Comparison of ENCODE assay signal across 8 mouse cellular contexts in the genomic region with DNA sequence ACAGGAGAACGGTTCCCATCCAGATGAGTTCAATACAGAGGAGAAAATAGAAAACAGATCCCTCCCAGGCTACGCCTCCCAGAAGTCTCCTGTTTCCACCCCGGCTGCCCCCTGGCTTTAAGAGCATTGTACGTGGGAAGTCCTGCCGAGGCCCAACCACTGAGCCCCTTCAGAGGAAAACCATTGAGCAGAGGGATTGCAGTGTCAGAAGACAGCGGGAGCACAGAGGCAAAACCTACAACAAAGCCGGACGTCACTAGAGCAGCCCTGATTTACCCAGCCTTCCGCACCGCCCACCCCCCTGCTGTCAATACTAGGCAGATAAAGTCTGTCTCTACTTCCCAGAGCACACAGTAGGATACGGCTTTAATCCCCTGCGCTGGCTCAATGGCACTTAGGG. TPM values are rescaled to one million over a fixed set of nuclear protein-coding genes. Genes with fewer than 3 reads are reported as not detected.
DNase-seq lines count a peak whose midpoint lies in the region; ATAC-seq lines count a peak whose summit lies in the region.

No protein-coding gene starts in this region.

- ATAC-seq in forebrain, embryonic 14.5 days, result peak; percentile 41; the same call in 1 of the 2 replicates
- peak; percentile 43 for ATAC-seq in intestine, embryonic 16.5 days
- no peak for ATAC-seq in liver, embryonic 16.5 days (ENCODE audit: low read depth)

- H3K4me1 ChIP-seq in brown adipose tissue, adult 24 weeks (ENCODE audit: control insufficient read depth, insufficient read depth, insufficient read length, low read length), result peaks cover 3% of the 10 kb centered on the region; the same call in 1 of the 2 replicates
- H3K4me1 ChIP-seq in forebrain, embryonic 14.5 days (ENCODE audit: control insufficient read depth, insufficient read depth, low read length), result peaks cover 4% of the 10 kb centered on the region; the same call in 1 of the 2 replicates
- no peaks in the 10 kb centered on the region; the same call in 1 of the 2 replicates for H3K4me1 ChIP-seq in intestine, embryonic 16.5 days (ENCODE audit: control insufficient read depth, insufficient read depth, low read length)
- H3K4me1 ChIP-seq in liver, embryonic 16.5 days (ENCODE audit: control insufficient read depth, low read depth, low read length), result no peaks in the 10 kb centered on the region

- H3K36me3 ChIP-seq in forebrain, embryonic 14.5 days (ENCODE audit: control insufficient read depth, insufficient read depth, low read length), result no peaks in the 10 kb centered on the region
- no peaks in the 10 kb centered on the region for H3K36me3 ChIP-seq in intestine, embryonic 16.5 days (ENCODE audit: control insufficient read depth, insufficient read depth, low read length)
- H3K36me3 ChIP-seq in liver, embryonic 16.5 days (ENCODE audit: control insufficient read depth, insufficient read depth), result no peaks in the 10 kb centered on the region

- H3K9me3 ChIP-seq in forebrain, embryonic 14.5 days (replicated peaks; ENCODE audit: control insufficient read depth, low read length), result no peaks in the 10 kb centered on the region
- H3K9me3 ChIP-seq in intestine, embryonic 16.5 days (ENCODE audit: control insufficient read depth, low read length), result no peaks in the 10 kb centered on the region
- no peaks in the 10 kb centered on the region for H3K9me3 ChIP-seq in liver, embryonic 16.5 days (replicated peaks; ENCODE audit: control insufficient read depth, low read length)

- no peak overlapping the region for H3K27ac ChIP-seq in brown adipose tissue, adult 24 weeks (replicated peaks; ENCODE audit: low read depth, low read length)
- H3K27ac ChIP-seq in forebrain, embryonic 14.5 days (ENCODE audit: low read depth, low read length), result no peak overlapping the region
- H3K27ac ChIP-seq in intestine, embryonic 16.5 days (ENCODE audit: low read length), result no peak overlapping the region
- H3K27ac ChIP-seq in liver, embryonic 16.5 days (ENCODE audit: low read length), result no peak overlapping the region

- peak; percentile 9 for DNase-seq in gastrocnemius, postnatal 14 days
- DNase-seq in gastrocnemius, postnatal 36 days, result no peak
- peak; percentile 53 for DNase-seq in forebrain, embryonic 14.5 days (ENCODE audit: low spot score)
- peak; percentile 13 for DNase-seq in right cerebral cortex, postnatal 4 days
- DNase-seq in thymus, adult 18-20 months, result no peak

- peak overlapping the region; percentile 100 for H3K4me2 ChIP-seq in forebrain, embryonic 14.5 days (ENCODE audit: low read length)
- peak overlapping the region; percentile 99 for H3K4me2 ChIP-seq in intestine, embryonic 16.5 days (ENCODE audit: low read depth, low read length)
- peak overlapping the region; percentile 56 for H3K4me2 ChIP-seq in liver, embryonic 16.5 days (ENCODE audit: low read depth, low read length)

- H3K4me3 ChIP-seq in brown adipose tissue, adult 24 weeks (ENCODE audit: insufficient read depth, low read depth, low read length), result peak overlapping the region; percentile 49
- H3K4me3 ChIP-seq in forebrain, embryonic 14.5 days (ENCODE audit: low read depth, low read length), result peak overlapping the region; percentile 46
- peak overlapping the region; percentile 66 for H3K4me3 ChIP-seq in intestine, embryonic 16.5 days (ENCODE audit: low read length)
- H3K4me3 ChIP-seq in liver, embryonic 16.5 days (ENCODE audit: low read depth, low read length), result peak overlapping the region; percentile 47

- under 1% methylated on average over 12 of the region's 12 CpGs for WGBS in forebrain, embryonic 14.5 days
- 3% methylated on average over 12 of the region's 12 CpGs for whole genome bisulfite sequencing in intestine, embryonic 16.5 days
- 2% methylated on average over 12 of the region's 12 CpGs for WGBS in liver, embryonic 16.5 days (ENCODE audit: insufficient replicate concordance)

- intact Hi-C loops in gastrocnemius, postnatal 14 days (cut with DNase I; ENCODE audit: low total_unique reads), result no loop called here
- intact Hi-C loops in gastrocnemius, postnatal 36 days (cut with DNase I), result loop anchor here (10.0 kb wide), 1 partner anchor 93 kb away; no protein-coding TSS in a partner anchor

- H3K27me3 ChIP-seq in forebrain, embryonic 14.5 days (replicated peaks; ENCODE audit: control insufficient read depth, insufficient read depth, low read length), result peaks cover 8% of the 10 kb centered on the region
- peaks cover 8% of the 10 kb centered on the region for H3K27me3 ChIP-seq in intestine, embryonic 16.5 days (replicated peaks; ENCODE audit: control insufficient read depth, insufficient read depth, low read length)
- peaks cover 43% of the 10 kb centered on the region for H3K27me3 ChIP-seq in liver, embryonic 16.5 days (ENCODE audit: control insufficient read depth, insufficient read depth, low read depth, low read length)

- H3K9ac ChIP-seq in forebrain, embryonic 14.5 days (ENCODE audit: low read length), result peak overlapping the region; percentile 56
- peak overlapping the region; percentile 70 for H3K9ac ChIP-seq in intestine, embryonic 16.5 days (ENCODE audit: low read depth, low read length)
- no peak overlapping the region for H3K9ac ChIP-seq in liver, embryonic 16.5 days (ENCODE audit: low read depth, low read length)

RNA-seq across cellular contexts. Expression of gene Frzb, which starts 0.8 kb away (rescaled TPM):
- 10 to 100 TPM; 25.7 to 33.3 TPM for total RNA-seq in gastrocnemius, postnatal 14 days (2021)
- total RNA-seq in gastrocnemius, postnatal 36 days (2021), result 10 to 100 TPM; 17.2 to 19.8 TPM
- not detected in 2 replicates for polyA plus RNA-seq in brown adipose tissue, adult 24 weeks (2012; ENCODE audit: insufficient read depth, insufficient read length, missing spikeins)
- polyA plus RNA-seq in forebrain, embryonic 14.5 days (2014; fragmentation: Nextera tagmentation; extraction: Ambion mirVana), result 2.9 and 3.4 TPM in 2 replicates
- 1.9 and 2.4 TPM in 2 replicates for polyA plus RNA-seq in intestine, embryonic 16.5 days (2015; fragmentation: Nextera tagmentation; extraction: Ambion mirVana)
- polyA plus RNA-seq in liver, embryonic 16.5 days (2015; fragmentation: Nextera tagmentation; extraction: Ambion mirVana), result 0.49 and 0.87 TPM in 2 replicates

Comparison
In these comparisons a context has a peak if more than half of its experiments do, and no peak if none do; other contexts are left out.
1. DNase-seq: peak in gastrocnemius, postnatal 14 days (single experiment), forebrain, embryonic 14.5 days (single experiment) and right cerebral cortex, postnatal 4 days (single experiment); none in gastrocnemius, postnatal 36 days (0 of 2) and thymus, adult 18-20 months (0 of 2).
2. Peak in every context shown above with its lines, with median percentiles within 50 percentile points of each other: H3K4me3 ChIP-seq and H3K4me2 ChIP-seq.